ENCODE assay signal across 26 mouse cellular contexts in the genomic region with DNA sequence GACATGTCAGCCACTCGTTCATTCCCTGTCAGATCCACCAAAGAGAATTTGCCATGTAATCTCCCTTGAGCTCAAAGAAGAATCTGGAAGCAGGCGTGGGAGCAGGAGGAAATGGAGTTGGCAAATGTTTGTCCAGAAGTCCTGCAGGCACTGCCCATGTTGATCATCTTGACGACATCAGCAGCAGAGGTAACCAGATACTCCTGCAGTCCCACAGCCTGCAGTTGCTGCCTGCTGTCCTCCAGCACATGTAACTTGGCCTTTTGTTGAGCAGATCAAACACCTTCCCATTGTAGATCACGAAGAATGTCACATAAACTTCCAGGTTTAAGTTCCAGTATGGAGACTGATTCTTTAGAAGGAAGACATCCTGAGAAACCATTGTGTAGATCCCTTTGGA.
"Had no signal": no experiment of that assay in that cellular context is flagged by ENCODE, and none has a peak within 500 bp of the region (broad histone marks: within the 10 kb centered on the region; RNA-seq: fewer than 3 reads in every experiment).

No protein-coding gene starts in this region.

- H3K27ac ChIP-seq: gastrocnemius, adult 2 months; heart, embryonic 10.5 days; hindbrain, embryonic 10.5 days; hindbrain, embryonic 12.5 days; hindbrain, embryonic 14.5 days; intestine, embryonic 15.5 days; layer of hippocampus, adult 2 months; left cerebral cortex, adult 2 months; limb, embryonic 10.5 days; limb, embryonic 12.5 days; liver, embryonic 13.5 days; liver, embryonic 15.5 days had no signal

- H3K4me1 ChIP-seq: heart, embryonic 10.5 days; heart, embryonic 12.5 days; hindbrain, embryonic 10.5 days; hindbrain, embryonic 12.5 days; intestine, embryonic 15.5 days; limb, embryonic 10.5 days; limb, embryonic 12.5 days; liver, embryonic 13.5 days; liver, embryonic 15.5 days had no signal

- DNase-seq: gastrocnemius, adult 2 months; gastrocnemius, postnatal 10 days; gastrocnemius, postnatal 25 days; heart, adult 18-20 months; heart, postnatal 10 days; heart, postnatal 4 days; kidney, postnatal 10 days; kidney, postnatal 25 days; kidney, postnatal 4 days; liver; liver, embryonic 13.5 days had no signal

- H3K27me3 ChIP-seq: heart, embryonic 12.5 days; hindbrain, embryonic 12.5 days; intestine, embryonic 15.5 days; limb, embryonic 12.5 days; liver, embryonic 13.5 days; liver, embryonic 15.5 days had no signal

- ATAC-seq: hindbrain, embryonic 16.5 days; inflammation-experienced regulatory T-cells, adult 6 months; intestine, embryonic 15.5 days; intestine, postnatal 0 days had no signal

- H3K9ac ChIP-seq: heart, embryonic 12.5 days; hindbrain, embryonic 12.5 days; hindbrain, embryonic 14.5 days; intestine, embryonic 15.5 days; limb, embryonic 12.5 days; liver, embryonic 13.5 days; liver, embryonic 15.5 days had no signal

- H3K36me3 ChIP-seq: heart, embryonic 10.5 days; heart, embryonic 12.5 days; hindbrain, embryonic 10.5 days; hindbrain, embryonic 12.5 days; intestine, embryonic 15.5 days; limb, embryonic 10.5 days; limb, embryonic 12.5 days; liver, embryonic 13.5 days; liver, embryonic 15.5 days had no signal

- H3K9me3 ChIP-seq: heart, embryonic 10.5 days; heart, embryonic 12.5 days; hindbrain, embryonic 10.5 days; hindbrain, embryonic 12.5 days; intestine, embryonic 15.5 days; limb, embryonic 10.5 days; limb, embryonic 12.5 days; liver, embryonic 13.5 days; liver, embryonic 15.5 days had no signal

- H3K4me2 ChIP-seq: heart, embryonic 12.5 days; hindbrain, embryonic 12.5 days; hindbrain, embryonic 14.5 days; intestine, embryonic 15.5 days; limb, embryonic 12.5 days; liver, embryonic 11.5 days; liver, embryonic 13.5 days; liver, embryonic 15.5 days had no signal

- H3K4me3 ChIP-seq: gastrocnemius, adult 2 months; heart, embryonic 10.5 days; heart, embryonic 12.5 days; hindbrain, embryonic 10.5 days; hindbrain, embryonic 12.5 days; intestine, embryonic 15.5 days; layer of hippocampus, adult 2 months; left cerebral cortex, adult 2 months; limb, embryonic 10.5 days; limb, embryonic 12.5 days; liver, embryonic 13.5 days; liver, embryonic 15.5 days had no signal
